Mouse (Mus musculus): ENCODE results near the gene Mxra7.

GRCm38 (mm10) chr11:116850833-116851477, 23.1 kb upstream of the Mxra7 start:
- TF ChIP-seq POLR2A (IDR thresholded peaks at IDR 0.05; ENCODE audit: control insufficient read depth, extremely low read depth, insufficient read depth, low read length, poor library complexity) (no peak), CTCF (IDR thresholded peaks at IDR 0.05; ENCODE audit: borderline replicate concordance, control insufficient read depth, extremely low read depth, insufficient read depth, low read length, poor library complexity) (no peak)

Measured in thymus, adult 2 months (tissue).